Mouse (Mus musculus): ENCODE data around the gene P2rx3. TPM values are rescaled to one million over a fixed set of nuclear protein-coding genes. Genes with fewer than 3 reads are reported as not detected.

P2rx3 gene
- total and polyA plus RNA-seq, 2 experiments from 2014 or later: 0.41 TPM; not detected in 1

- H3K9ac ChIP-seq: no peak overlapping the region
- H3K4me2 ChIP-seq (ENCODE audit: low read depth): no peak overlapping the region
- H3K27ac ChIP-seq (ENCODE audit: low read depth, low read length): no peak overlapping the region
- 33% methylated on average over 6 of the region's 6 CpGs for WGBS
- DNase-seq (no peak), ATAC-seq (peak; percentile 70)
- TF ChIP-seq CTCF (IDR thresholded peaks at IDR 0.05; ENCODE audit: low read depth): no peak
- no peaks in the 10 kb centered on the region for H3K4me1 ChIP-seq (ENCODE audit: insufficient read depth)
- H3K36me3 ChIP-seq (ENCODE audit: insufficient read depth): no peaks in the 10 kb centered on the region
- no peaks in the 10 kb centered on the region for H3K27me3 ChIP-seq (ENCODE audit: insufficient read depth, low read length)
- H3K4me3 ChIP-seq (ENCODE audit: low read depth, low read length): no peak overlapping the region
- no peaks in the 10 kb centered on the region for H3K9me3 ChIP-seq (ENCODE audit: low read length)
Observed at GRCm38 (mm10) chr2:84962906-84963507, 74.3 kb downstream of the P2rx3 start.

- Histone ChIP-seq H3K27ac (ENCODE audit: low read depth, low read length) (no peak overlapping the region), H3K9me3 (ENCODE audit: low read length) (no peaks in the 10 kb centered on the region), H3K36me3 (ENCODE audit: insufficient read depth) (no peaks in the 10 kb centered on the region), H3K9ac (no peak overlapping the region), H3K27me3 (ENCODE audit: insufficient read depth, low read length) (no peaks in the 10 kb centered on the region), H3K4me1 (ENCODE audit: insufficient read depth) (no peaks in the 10 kb centered on the region), H3K4me3 (ENCODE audit: low read depth, low read length) (no peak overlapping the region), H3K4me2 (ENCODE audit: low read depth) (no peak overlapping the region)
- no peak for ATAC-seq
- TF ChIP-seq CTCF (IDR thresholded peaks at IDR 0.05; ENCODE audit: low read depth): no peak
- WGBS: 64% methylated on average over 3 of the region's 3 CpGs
- no peak for DNase-seq
Observed at GRCm38 (mm10) chr2:84961901-84962300, 75.4 kb downstream of the P2rx3 start.

- DNase-seq (no peak), ATAC-seq (no peak)
- Histone ChIP-seq H3K27me3 (ENCODE audit: insufficient read depth, low read length) (no peaks in the 10 kb centered on the region), H3K9me3 (ENCODE audit: low read length) (no peaks in the 10 kb centered on the region), H3K27ac (ENCODE audit: low read depth, low read length) (no peak overlapping the region), H3K4me3 (ENCODE audit: low read depth, low read length) (no peak overlapping the region), H3K4me2 (ENCODE audit: low read depth) (no peak overlapping the region), H3K9ac (no peak overlapping the region), H3K4me1 (ENCODE audit: insufficient read depth) (no peaks in the 10 kb centered on the region), H3K36me3 (ENCODE audit: insufficient read depth) (no peaks in the 10 kb centered on the region)
- TF ChIP-seq CTCF (IDR thresholded peaks at IDR 0.05; ENCODE audit: low read depth): no peak
- WGBS: 78% methylated on average over 2 of the region's 2 CpGs
Observed at GRCm38 (mm10) chr2:84961300-84961699, 76.0 kb downstream of the P2rx3 start.

- no peaks in the 10 kb centered on the region for H3K36me3 ChIP-seq (ENCODE audit: insufficient read depth)
- ATAC-seq (no peak), DNase-seq (no peak)
- H3K27ac ChIP-seq (ENCODE audit: low read depth, low read length): no peak overlapping the region
- WGBS: 94% methylated on average over 11 of the region's 11 CpGs
- H3K27me3 ChIP-seq (ENCODE audit: insufficient read depth, low read length): no peaks in the 10 kb centered on the region
- H3K4me1 ChIP-seq (ENCODE audit: insufficient read depth): no peaks in the 10 kb centered on the region
- no peak overlapping the region for H3K4me3 ChIP-seq (ENCODE audit: low read depth, low read length)
- TF ChIP-seq CTCF (IDR thresholded peaks at IDR 0.05; ENCODE audit: low read depth): no peak
- no peaks in the 10 kb centered on the region for H3K9me3 ChIP-seq (ENCODE audit: low read length)
- H3K4me2 ChIP-seq (ENCODE audit: low read depth): no peak overlapping the region
- H3K9ac ChIP-seq: no peak overlapping the region
Observed at GRCm38 (mm10) chr2:84958588-84959264, 78.5 kb downstream of the P2rx3 start.

GRCm38 (mm10) chr2:84956274-84956673 lies 81.0 kb downstream of the P2rx3 start:
- H3K4me3 ChIP-seq (ENCODE audit: low read depth, low read length): no peak overlapping the region
- no peak for DNase-seq
- H3K27me3 ChIP-seq (ENCODE audit: insufficient read depth, low read length): no peaks in the 10 kb centered on the region
- ATAC-seq: 0 out of 2 replicates have a peak, but pooled peaks have one; percentile 32
- no peak overlapping the region for H3K9ac ChIP-seq
- no peaks in the 10 kb centered on the region for H3K9me3 ChIP-seq (ENCODE audit: low read length)
- no peak overlapping the region for H3K27ac ChIP-seq (ENCODE audit: low read depth, low read length)
- no peaks in the 10 kb centered on the region for H3K4me1 ChIP-seq (ENCODE audit: insufficient read depth)
- peak; percentile 64 for TF ChIP-seq CTCF (IDR thresholded peaks at IDR 0.05; ENCODE audit: low read depth)
- WGBS: 61% methylated on average over 5 of the region's 5 CpGs
- H3K4me2 ChIP-seq (ENCODE audit: low read depth): no peak overlapping the region
- no peaks in the 10 kb centered on the region for H3K36me3 ChIP-seq (ENCODE audit: insufficient read depth)

- ATAC-seq: no peak
- no peak overlapping the region for H3K4me2 ChIP-seq (ENCODE audit: low read depth)
- WGBS: 91% methylated on average over 9 of the region's 9 CpGs
- H3K36me3 ChIP-seq (ENCODE audit: insufficient read depth): no peaks in the 10 kb centered on the region
- H3K27me3 ChIP-seq (ENCODE audit: insufficient read depth, low read length): no peaks in the 10 kb centered on the region
- no peak for DNase-seq
- no peak for TF ChIP-seq CTCF (IDR thresholded peaks at IDR 0.05; ENCODE audit: low read depth)
- no peak overlapping the region for H3K27ac ChIP-seq (ENCODE audit: low read depth, low read length)
- H3K9me3 ChIP-seq (ENCODE audit: low read length): no peaks in the 10 kb centered on the region
- H3K4me3 ChIP-seq (ENCODE audit: low read depth, low read length): no peak overlapping the region
- H3K4me1 ChIP-seq (ENCODE audit: insufficient read depth): no peaks in the 10 kb centered on the region
- no peak overlapping the region for H3K9ac ChIP-seq
Observed at GRCm38 (mm10) chr2:84955435-84955834, 81.8 kb downstream of the P2rx3 start.

- Histone ChIP-seq H3K4me2 (ENCODE audit: low read depth) (no peak overlapping the region), H3K27me3 (ENCODE audit: insufficient read depth, low read length) (no peaks in the 10 kb centered on the region), H3K9me3 (ENCODE audit: low read length) (no peaks in the 10 kb centered on the region), H3K4me1 (ENCODE audit: insufficient read depth) (no peaks in the 10 kb centered on the region), H3K9ac (no peak overlapping the region), H3K27ac (ENCODE audit: low read depth, low read length) (no peak overlapping the region), H3K4me3 (ENCODE audit: low read depth, low read length) (no peak overlapping the region), H3K36me3 (ENCODE audit: insufficient read depth) (no peaks in the 10 kb centered on the region)
- ATAC-seq: no peak
- no peak for DNase-seq
- 79% methylated on average over 4 of the region's 4 CpGs for whole genome bisulfite sequencing
- no peak for TF ChIP-seq CTCF (IDR thresholded peaks at IDR 0.05; ENCODE audit: low read depth)
Observed at GRCm38 (mm10) chr2:84952693-84953092, 84.6 kb downstream of the P2rx3 start.

Measured in forebrain, postnatal 0 days (tissue).